Mouse (Mus musculus) embryonic facial prominence, embryonic 11.5 days (tissue): ENCODE measurements around the gene Tarsl2. TPM values are rescaled to one million over a fixed set of nuclear protein-coding genes. Genes with fewer than 3 reads are reported as not detected.
A peak's percentile ranks its signal among the peaks of the same experiment; 100 is the strongest.

ENCODE experiments used
- ATAC-seq: fragments of 200-750 bp; cut with Nextera tagmentation; replicated peaks from 2 replicates; pipeline ENCODE4 v1.8.0; 2017; ENCODE audit warnings: low read depth; ENCODE audit not compliant: insufficient number of reproducible peaks, low FRiP score, low TSS enrichment
- DNase-seq: peaks from one replicate; pipeline ENCODE4 v3.0.0-alpha.2; 2015; ENCODE audit warnings: low spot score
- H3K27ac ChIP-seq: fragments of 300-500 bp; sonication (generic); replicated peaks from 2 replicates; pipeline ENCODE4 v1.5.1; 2014; ENCODE audit warnings: mild to moderate bottlenecking, low read depth, low read length, control low read depth
- H3K27me3 ChIP-seq: fragments of 300-500 bp; sonication (generic); 2 replicates; pipeline ENCODE4 v1.6.1; 2014; ENCODE audit warnings: mild to moderate bottlenecking, low read length, moderate library complexity, mixed read lengths; ENCODE audit not compliant: control insufficient read depth, insufficient read depth
- H3K36me3 ChIP-seq: fragments of 300-500 bp; sonication (generic); replicated peaks from 2 replicates; pipeline ENCODE4 v1.6.1; 2014; ENCODE audit warnings: low read depth, mild to moderate bottlenecking, low read length, moderate library complexity, mixed read lengths; ENCODE audit not compliant: control insufficient read depth, insufficient read depth
- H3K4me1 ChIP-seq: fragments of 300-500 bp; sonication (generic); 2 replicates; pipeline ENCODE4 v1.6.1; 2014; ENCODE audit warnings: low read length, mixed read lengths; ENCODE audit not compliant: control insufficient read depth, insufficient read depth
- H3K4me2 ChIP-seq: fragments of 300-500 bp; sonication (generic); 2 replicates; pipeline ENCODE4 v1.6.1; 2014; ENCODE audit warnings: low read depth, mild to moderate bottlenecking, control low read depth, low read length, moderate library complexity
- H3K4me3 ChIP-seq: fragments of 300-500 bp; sonication (generic); 2 replicates; pipeline ENCODE4 v1.5.1; 2014; ENCODE audit warnings: low read depth, low read length, control low read depth
- H3K9ac ChIP-seq: fragments of 300-500 bp; sonication (generic); replicated peaks from 2 replicates; pipeline ENCODE4 v1.6.1; 2014; ENCODE audit warnings: mild to moderate bottlenecking, control low read depth, low read length
- H3K9me3 ChIP-seq: fragments of 300-500 bp; sonication (generic); replicated peaks from 2 replicates; pipeline ENCODE4 v1.6.1; 2016; ENCODE audit warnings: mild to moderate bottlenecking, low read length, inconsistent platforms, mixed read lengths; ENCODE audit not compliant: control insufficient read depth
- WGBS: fragments of 180-500 bp; shearing (Covaris S2); extraction: QIAGEN DNeasy Blood & Tissue Kit; methylation state at CpG from one replicate; pipeline ENCODE4 v1.1.7; 2014; 5-methylcytosine and 5-hydroxymethylcytosine counted together
- polyA plus RNA-seq: library from polyadenylated mRNA; unstranded; fragments of >200 nt; fragmentation: Nextera tagmentation; extraction: Ambion mirVana; gene quantifications from 2 replicates; pipeline ENCODE4 v1.2.1, GENCODE M21; 2014

Gene Tarsl2
- polyA plus RNA-seq, 1 experiment from 2014 or later: 13.0 TPM

DNA sequence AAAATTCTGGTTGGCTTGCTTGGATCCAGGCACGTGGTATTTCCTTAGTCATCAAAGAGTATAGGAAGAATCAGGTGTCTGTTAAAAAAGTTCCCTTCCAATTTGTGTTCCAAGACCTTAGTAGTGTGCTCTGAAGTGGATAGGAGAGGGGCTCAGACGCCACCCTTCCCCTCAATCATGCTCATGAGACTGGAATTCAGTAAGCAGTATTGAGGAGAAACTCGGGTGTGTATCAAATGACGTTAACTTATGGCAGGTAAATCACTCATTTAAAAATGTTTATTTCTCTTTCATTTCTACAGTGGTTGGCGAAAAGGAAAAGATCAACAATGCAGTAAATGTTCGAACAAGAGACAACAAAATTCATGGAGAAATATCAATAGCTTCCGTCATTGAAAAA lies 46.2 kb downstream of the Tarsl2 start, which contains the start of gene Tm2d3:
TSS of gene Tm2d3 (plus strand) at position 301 of the 400 bp plus-strand sequence.
- Histone ChIP-seq H3K4me3 (no peak within 1 kb of the TSS), H3K4me2 (no peak within 1 kb of the TSS), H3K27me3 (no peaks in the 10 kb centered on the region), H3K4me1 (no peaks in the 10 kb centered on the region), H3K9ac (no peak within 1 kb of the TSS), H3K36me3 (no peaks in the 10 kb centered on the region), H3K9me3 (no peaks in the 10 kb centered on the region), H3K27ac (no peak within 1 kb of the TSS)
- 88% methylated on average over 7 of the region's 7 CpGs for WGBS
- ATAC-seq: no peak
- no peak for DNase-seq

DNA sequence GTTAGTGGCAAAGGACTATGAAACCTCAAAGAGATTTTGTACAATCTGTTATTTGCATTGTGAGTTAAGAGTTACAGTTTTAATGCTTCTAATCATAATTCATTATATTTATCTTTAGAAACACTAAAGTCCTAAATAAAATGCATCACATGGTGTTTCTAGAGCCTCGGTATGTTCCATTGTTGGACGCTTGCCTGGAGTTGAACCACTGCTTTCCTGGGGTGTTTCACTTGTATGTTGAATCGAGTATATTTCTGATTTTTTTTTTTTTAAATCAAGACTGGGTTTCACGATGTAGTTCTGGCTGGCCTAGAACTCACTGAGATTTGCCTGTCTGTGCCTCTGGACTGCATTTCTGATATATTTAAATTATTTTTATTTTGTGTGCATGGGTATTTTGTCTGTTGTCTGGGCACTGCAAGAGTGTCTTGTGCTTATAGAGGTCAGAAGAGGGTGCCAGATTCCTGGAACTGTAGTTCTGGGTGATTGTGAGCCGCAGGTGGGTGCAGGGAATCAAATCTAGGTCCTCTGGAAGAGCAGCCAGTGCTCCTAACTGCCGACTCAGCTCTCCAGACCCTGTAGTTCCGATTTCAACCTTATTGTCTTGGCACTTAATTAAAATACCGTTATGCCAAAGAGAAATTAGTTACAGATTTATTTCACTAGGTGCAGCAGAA lies 47.4 kb downstream of the Tarsl2 start:
- no peaks in the 10 kb centered on the region for H3K27me3 ChIP-seq
- H3K4me1 ChIP-seq: no peaks in the 10 kb centered on the region
- WGBS: 77% methylated on average over 8 of the region's 8 CpGs
- H3K36me3 ChIP-seq: no peaks in the 10 kb centered on the region
- H3K4me3 ChIP-seq: no peak overlapping the region
- no peak overlapping the region for H3K9ac ChIP-seq
- ATAC-seq: no peak
- H3K27ac ChIP-seq: no peak overlapping the region
- no peaks in the 10 kb centered on the region for H3K9me3 ChIP-seq
- no peak overlapping the region for H3K4me2 ChIP-seq
- no peak for DNase-seq

DNA sequence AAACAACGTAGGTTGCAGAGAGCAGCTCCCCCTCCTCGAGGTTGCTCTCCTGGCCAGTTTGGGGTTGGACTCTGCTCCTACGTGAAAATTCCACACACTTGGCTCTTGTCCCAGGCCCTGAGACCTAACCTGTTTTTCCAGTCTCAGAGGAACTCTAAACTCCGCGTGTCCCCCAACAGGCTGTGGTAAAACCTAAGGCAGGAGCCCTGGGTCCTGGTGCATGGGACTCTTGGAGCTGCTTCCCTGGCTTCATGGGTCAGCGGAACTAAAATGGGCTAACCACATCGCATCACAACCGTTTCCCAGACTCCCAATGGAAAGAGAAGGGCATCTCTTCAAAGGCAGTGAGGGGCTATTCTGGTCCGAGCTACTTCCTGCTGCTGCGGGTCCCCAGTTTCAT lies 48.2 kb downstream of the Tarsl2 start:
- Histone ChIP-seq H3K4me1 (no peaks in the 10 kb centered on the region), H3K9ac (peak overlapping the region; percentile 90), H3K27me3 (no peaks in the 10 kb centered on the region), H3K36me3 (no peaks in the 10 kb centered on the region), H3K9me3 (no peaks in the 10 kb centered on the region), H3K4me3 (peak overlapping the region; percentile 84), H3K4me2 (peak overlapping the region; percentile 80), H3K27ac (no peak overlapping the region)
- WGBS: under 1% methylated on average over 10 of the region's 10 CpGs
- no peak for DNase-seq
- 0 out of 2 replicates have a peak, but pooled peaks have one; percentile 6 for ATAC-seq

DNA sequence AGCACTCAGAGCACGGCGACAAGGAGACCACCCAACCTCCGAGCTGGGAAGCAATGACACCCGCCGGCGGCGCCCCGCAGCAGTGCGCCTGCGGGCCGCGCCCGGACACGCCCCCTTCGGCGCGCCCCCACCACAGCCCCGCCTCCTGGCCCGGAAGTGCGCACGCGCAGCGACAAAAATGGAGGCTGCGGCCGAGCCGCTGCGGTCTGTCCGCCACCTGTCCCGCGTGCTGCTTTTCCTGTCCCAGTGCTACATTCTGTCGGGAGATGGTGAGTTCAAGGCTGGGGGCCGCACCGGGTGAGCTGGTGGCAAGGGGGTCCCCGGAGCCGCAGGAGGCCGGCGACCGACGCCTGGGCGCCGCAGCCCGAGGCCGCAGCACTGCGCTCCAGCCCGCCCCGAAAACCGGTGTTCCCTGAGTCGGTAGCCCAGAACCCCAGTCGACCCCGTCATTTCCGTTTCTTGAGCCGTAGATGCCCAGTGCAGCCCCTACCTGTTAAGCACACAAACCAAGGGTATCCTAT lies 48.7 kb downstream of the Tarsl2 start:
- H3K9ac ChIP-seq: peak overlapping the region; percentile 90
- peak overlapping the region; percentile 84 for H3K4me3 ChIP-seq
- ATAC-seq: peak; percentile 95
- no peak overlapping the region; the same call in 1 of the 2 replicates for H3K27ac ChIP-seq
- under 1% methylated on average over 52 of the region's 52 CpGs for WGBS
- H3K27me3 ChIP-seq: no peaks in the 10 kb centered on the region
- H3K4me1 ChIP-seq: no peaks in the 10 kb centered on the region
- peak; percentile 89 for DNase-seq
- H3K36me3 ChIP-seq: peaks cover 3% of the 10 kb centered on the region; the same call in 1 of the 2 replicates
- H3K9me3 ChIP-seq: no peaks in the 10 kb centered on the region
- H3K4me2 ChIP-seq: peak overlapping the region; percentile 80

DNA sequence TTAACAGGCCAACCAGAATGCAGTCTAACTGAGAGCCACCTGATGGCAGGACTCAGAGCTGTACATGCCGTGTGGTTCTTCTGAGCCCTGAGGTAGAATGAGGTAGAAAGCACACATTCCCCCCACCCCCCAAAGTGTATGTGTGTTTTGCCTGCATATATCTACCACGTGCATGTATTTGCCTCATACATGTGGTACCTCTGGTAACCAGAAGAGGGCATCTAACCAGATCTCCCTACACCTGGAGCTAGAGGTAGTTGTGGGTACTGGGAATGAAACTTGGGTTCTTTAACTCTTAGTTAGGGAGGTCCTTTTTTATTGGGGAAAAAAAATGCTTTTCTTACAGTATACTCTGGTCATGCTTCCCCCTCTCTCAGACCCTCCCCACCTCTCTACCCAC lies 51.8 kb downstream of the Tarsl2 start:
- Histone ChIP-seq H3K4me1 (no peaks in the 10 kb centered on the region), H3K4me2 (no peak overlapping the region), H3K9ac (no peak overlapping the region), H3K36me3 (peaks cover 9% of the 10 kb centered on the region), H3K4me3 (no peak overlapping the region), H3K27ac (no peak overlapping the region), H3K9me3 (no peaks in the 10 kb centered on the region), H3K27me3 (no peaks in the 10 kb centered on the region)
- DNase-seq (no peak), ATAC-seq (no peak)
- 63% methylated on average over 2 of the region's 2 CpGs for WGBS

- H3K9me3 ChIP-seq: no peaks in the 10 kb centered on the region
- H3K27me3 ChIP-seq: no peaks in the 10 kb centered on the region
- DNase-seq (no peak), ATAC-seq (no peak)
- H3K4me1 ChIP-seq: no peaks in the 10 kb centered on the region
- 88% methylated on average over 7 of the region's 7 CpGs for WGBS
- H3K4me3 ChIP-seq: no peak overlapping the region
- H3K36me3 ChIP-seq: peaks cover 12% of the 10 kb centered on the region
- H3K4me2 ChIP-seq: no peak overlapping the region
- no peak overlapping the region for H3K27ac ChIP-seq
- H3K9ac ChIP-seq: no peak overlapping the region
Measured at GRCm38 (mm10) chr7:65702076-65702475, 57.4 kb downstream of the Tarsl2 start.

DNA sequence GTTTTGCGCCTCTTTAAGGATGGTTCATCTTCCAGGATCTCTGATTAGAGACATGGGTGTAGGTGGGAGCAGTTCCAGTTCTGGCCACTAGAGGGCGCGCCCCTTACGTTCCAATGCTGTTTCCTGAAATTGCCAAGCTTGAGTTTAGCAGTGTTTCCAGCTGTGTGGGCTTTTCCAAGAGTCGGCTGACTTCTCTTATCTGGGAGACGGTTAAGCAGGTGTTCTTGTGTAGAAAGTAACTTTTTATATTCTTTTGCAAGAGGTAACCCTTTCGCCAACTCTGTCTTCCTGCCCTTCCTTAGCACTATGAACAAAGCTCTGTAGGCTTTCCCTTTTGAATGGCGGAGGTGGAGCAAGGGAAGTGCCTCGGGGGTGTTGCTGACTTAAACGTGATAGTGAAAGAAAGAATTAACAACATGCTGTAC lies 60.1 kb downstream of the Tarsl2 start:
- H3K4me3 ChIP-seq: 0 out of 2 replicates have a peak overlapping the region, but pooled peaks have one; percentile 8
- no peak for ATAC-seq

GRCm38 (mm10) chr7:65708506-65708905 lies 63.8 kb downstream of the Tarsl2 start:
- Histone ChIP-seq H3K27ac (no peak overlapping the region), H3K9ac (no peak overlapping the region), H3K36me3 (no peaks in the 10 kb centered on the region), H3K4me1 (no peaks in the 10 kb centered on the region), H3K9me3 (no peaks in the 10 kb centered on the region), H3K27me3 (no peaks in the 10 kb centered on the region), H3K4me3 (no peak overlapping the region), H3K4me2 (no peak overlapping the region)
- WGBS: 93% methylated on average over 1 of the region's 1 CpGs
- ATAC-seq (no peak), DNase-seq (no peak)

More for the DNA sequence above, 60.1 kb downstream of the Tarsl2 start:
- no peak overlapping the region for H3K27ac ChIP-seq
- no peaks in the 10 kb centered on the region for H3K9me3 ChIP-seq
- peak; percentile 92 for DNase-seq
- no peaks in the 10 kb centered on the region for H3K4me1 ChIP-seq
- peak overlapping the region; percentile 29 for H3K4me2 ChIP-seq
- H3K9ac ChIP-seq: no peak overlapping the region
- H3K36me3 ChIP-seq: peaks cover 8% of the 10 kb centered on the region
- 9% methylated on average over 10 of the region's 10 CpGs for WGBS
- H3K27me3 ChIP-seq: no peaks in the 10 kb centered on the region
